Mouse (Mus musculus) myocyte (in vitro differentiated cells): ENCODE results near the gene Eddm3b.

ENCODE experiments used
- CEBPB ChIP-seq: IDR thresholded peaks from 2 replicates; pipeline ENCODE4 v1.6.1; 2011; ENCODE audit warnings: mild to moderate bottlenecking, moderate library complexity; ENCODE audit not compliant: poor library complexity, insufficient read depth, severe bottlenecking
- E2F4 ChIP-seq: IDR thresholded peaks from one replicate; pipeline ENCODE4 v1.6.1; 2011; ENCODE audit warnings: mild to moderate bottlenecking, control low read depth, moderate library complexity; ENCODE audit not compliant: insufficient read depth
- MAX ChIP-seq: IDR thresholded peaks from one replicate; pipeline ENCODE4 v1.6.1; 2011; ENCODE audit warnings: low read depth, mild to moderate bottlenecking, control low read depth
- MYOD1 ChIP-seq, 3 experiments: IDR thresholded peaks; one replicate each; pipeline ENCODE4 v1.6.1; 2011; ENCODE audit warnings: control low read depth in 2 of 3, low read depth in 2 of 3, mild to moderate bottlenecking in 2 of 3, moderate library complexity in 1 of 3; ENCODE audit not compliant: insufficient read length in 2 of 3, control insufficient read depth in 1 of 3
- MYOG ChIP-seq, 3 experiments: IDR thresholded peaks; one replicate each; pipeline ENCODE4 v1.6.1; 2011; ENCODE audit warnings: control low read depth in 2 of 3, low read depth in 2 of 3, mild to moderate bottlenecking in 2 of 3; ENCODE audit not compliant: insufficient read length in 2 of 3, control insufficient read depth in 1 of 3, insufficient read depth in 1 of 3
- POLR2A ChIP-seq: IDR thresholded peaks from one replicate; pipeline ENCODE4 v1.6.1; 2011; ENCODE audit warnings: low read depth, mild to moderate bottlenecking, control low read depth, moderate library complexity; ENCODE audit not compliant: insufficient read length
- POLR2AphosphoS2 ChIP-seq: IDR thresholded peaks from one replicate; pipeline ENCODE4 v1.6.1; 2011; ENCODE audit warnings: low read depth, control low read depth; ENCODE audit not compliant: insufficient read length
- REST ChIP-seq: IDR thresholded peaks from one replicate; pipeline ENCODE4 v1.6.1; 2011; ENCODE audit warnings: mild to moderate bottlenecking, control low read depth, moderate library complexity; ENCODE audit not compliant: insufficient read depth, insufficient read length
- TCF12 ChIP-seq: IDR thresholded peaks from one replicate; pipeline ENCODE4 v1.6.1; 2011; ENCODE audit warnings: mild to moderate bottlenecking, control low read depth; ENCODE audit not compliant: poor library complexity, insufficient read depth, severe bottlenecking
- USF1 ChIP-seq: IDR thresholded peaks from one replicate; pipeline ENCODE4 v1.6.1; 2011; ENCODE audit warnings: low read depth, mild to moderate bottlenecking, control low read depth, moderate library complexity

- TF ChIP-seq POLR2A (no peak), USF1 (no peak), E2F4 (no peak), MYOD1 (IDR thresholded peaks at IDR 0.05; ENCODE audit: control insufficient read depth in 1 of 3, insufficient read length in 2 of 3, low read depth in 2 of 3) (no peak), MAX (no peak), POLR2AphosphoS2 (no peak), CEBPB (no peak), TCF12 (no peak), MYOG (IDR thresholded peaks at IDR 0.05; ENCODE audit: control insufficient read depth in 1 of 3, insufficient read depth in 1 of 3, insufficient read length in 2 of 3, low read depth in 2 of 3) (no peak), REST (no peak)
Observed at GRCm38 (mm10) chr14:51090921-51091900, 23.0 kb upstream of the Eddm3b start, which contains the start of the genes Rnase4 and Ang.
